Mouse (Mus musculus) cerebellum, postnatal 25 days (tissue): ENCODE measurements around the gene Fbxl18.
"Not testable (repeated sequence)": the region's sequence is repeated elsewhere in the genome, so short reads cannot be mapped to it uniquely, and the experiment has no call there.

Experiments used
- DNase-seq, 2 experiments: peaks; one replicate each; pipeline ENCODE4 v3.0.0; 2021; ENCODE audit warnings: mixed read lengths in 2 of 2

Gene Fbxl18

GRCm38 (mm10) chr5:142871765-142872164 lies 23.5 kb downstream of the Fbxl18 start:
- no peak for DNase-seq

GRCm38 (mm10) chr5:142869463-142869862 lies 25.8 kb downstream of the Fbxl18 start:
- DNase-seq = no peak

DNA sequence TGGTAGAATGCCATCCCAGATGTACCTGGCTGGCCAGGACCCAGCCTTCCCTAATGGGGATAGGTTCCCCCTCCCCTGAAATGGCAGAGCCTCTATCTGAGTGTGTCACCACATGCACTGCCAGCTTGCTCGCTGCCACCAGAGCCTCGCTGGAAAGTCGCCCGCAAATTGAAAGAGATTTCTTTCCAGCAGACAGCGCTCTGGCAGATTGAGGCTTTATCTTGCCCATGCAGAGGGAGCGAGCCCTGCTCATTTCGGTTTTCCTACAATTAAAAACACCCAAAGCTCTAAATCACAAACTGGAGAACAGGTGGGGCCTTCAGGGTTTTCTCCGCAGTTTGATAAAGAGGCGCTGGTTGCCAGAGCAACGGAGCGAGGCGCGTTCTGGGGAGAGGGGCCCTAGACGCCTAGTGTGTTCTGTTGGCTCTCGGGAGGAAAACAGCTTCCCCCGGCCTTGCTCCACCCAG lies 37.4 kb downstream of the Fbxl18 start:
- DNase-seq = peak; percentile 73 to 82

GRCm38 (mm10) chr5:142856408-142856807 lies 38.8 kb downstream of the Fbxl18 start:
- DNase-seq = no peak

DNA sequence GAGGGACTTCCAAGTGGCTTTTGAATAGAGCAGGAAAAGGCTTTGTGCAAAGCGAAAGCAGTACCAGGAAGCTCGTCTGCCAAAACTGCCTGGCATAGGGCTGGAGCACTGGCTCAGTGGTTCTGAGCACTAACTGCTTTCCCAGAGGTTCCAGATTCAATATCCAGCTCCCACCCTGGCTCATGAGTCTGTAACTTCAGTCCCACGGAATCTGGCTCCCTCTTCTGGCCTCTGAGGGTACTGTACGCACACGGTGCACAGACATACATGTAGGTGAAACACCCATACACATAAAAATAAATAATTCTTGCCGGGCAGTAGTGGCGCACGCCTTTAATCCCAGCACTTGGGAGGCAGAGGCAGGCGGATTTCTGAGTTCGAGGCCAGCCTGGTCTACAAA lies 40.3 kb downstream of the Fbxl18 start:
- DNase-seq = peak; percentile 45 to 65

GRCm38 (mm10) chr5:142853585-142853984 lies 41.6 kb downstream of the Fbxl18 start:
- DNase-seq = no peak

- no peak for DNase-seq
Observed at GRCm38 (mm10) chr5:142851681-142852049, 43.6 kb downstream of the Fbxl18 start.

GRCm38 (mm10) chr5:142850916-142851680 lies 44.1 kb downstream of the Fbxl18 start:
- DNase-seq = no peak

DNA sequence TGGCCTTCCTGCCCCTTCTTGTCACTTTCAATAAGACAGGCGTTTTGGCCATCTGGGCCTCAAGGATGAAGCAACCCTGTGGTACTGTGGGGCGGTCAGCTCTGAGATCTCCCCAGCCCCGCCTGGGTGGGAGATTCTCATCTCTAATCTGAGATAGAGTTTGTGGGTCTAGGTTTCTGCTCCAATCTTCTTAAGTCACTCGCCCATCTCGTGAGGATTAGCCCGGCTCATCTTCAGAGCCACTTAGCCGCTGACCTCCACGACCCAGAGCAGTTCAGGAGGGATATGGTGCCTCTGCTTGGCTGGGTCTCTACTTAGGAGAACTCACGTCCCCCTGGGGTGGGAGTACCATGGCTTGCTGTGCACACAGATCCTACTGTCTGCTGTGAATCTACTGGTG lies 44.7 kb downstream of the Fbxl18 start:
- DNase-seq = no peak

DNA sequence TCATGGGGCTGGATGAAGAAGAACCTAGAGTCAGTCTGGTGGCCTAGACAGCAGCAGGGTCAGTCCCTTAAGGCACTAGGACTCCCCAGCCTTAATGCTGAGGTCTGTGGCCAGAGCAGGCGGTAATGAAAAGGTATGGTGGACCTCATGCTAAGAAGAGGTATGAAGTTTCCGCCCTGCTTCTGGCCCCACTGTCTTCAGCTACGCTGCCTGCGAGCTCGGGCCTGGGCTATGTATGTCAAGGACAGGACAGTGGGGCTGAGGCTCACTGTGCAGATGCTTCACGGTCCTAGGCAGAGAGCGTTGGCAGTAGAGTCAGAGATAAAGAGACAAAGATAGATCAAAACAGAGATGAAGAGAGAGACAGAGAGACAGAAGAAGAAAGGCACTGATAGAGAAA lies 46.3 kb downstream of the Fbxl18 start:
- DNase-seq = no peak

DNA sequence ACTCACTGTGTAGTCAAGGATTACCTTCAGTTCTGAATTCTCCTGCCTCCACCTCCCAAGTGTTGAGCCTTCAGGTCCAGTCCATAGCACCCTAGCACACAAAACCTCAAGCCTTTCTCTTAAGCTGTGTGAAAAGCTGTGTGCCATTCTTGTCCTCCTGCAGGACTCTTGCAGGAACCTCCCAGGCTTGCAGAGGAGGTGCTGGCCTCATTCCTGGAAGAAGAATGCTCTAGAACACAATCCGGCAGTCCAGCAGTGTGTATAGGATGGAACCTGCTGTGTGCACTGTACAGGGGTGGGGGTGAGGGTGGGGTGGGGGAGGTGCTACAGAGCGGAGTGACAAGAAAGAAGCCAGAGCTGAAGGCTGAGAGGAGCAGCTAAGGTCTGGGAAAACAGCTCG lies 47.1 kb downstream of the Fbxl18 start:
- DNase-seq = no peak

GRCm38 (mm10) chr5:142844467-142844866 lies 50.8 kb downstream of the Fbxl18 start:
- peak in 1 of 2 experiments; percentile 56 for DNase-seq

- DNase-seq = peak; percentile 45 to 58
Observed at GRCm38 (mm10) chr5:142842137-142842642, 53.0 kb downstream of the Fbxl18 start.

DNA sequence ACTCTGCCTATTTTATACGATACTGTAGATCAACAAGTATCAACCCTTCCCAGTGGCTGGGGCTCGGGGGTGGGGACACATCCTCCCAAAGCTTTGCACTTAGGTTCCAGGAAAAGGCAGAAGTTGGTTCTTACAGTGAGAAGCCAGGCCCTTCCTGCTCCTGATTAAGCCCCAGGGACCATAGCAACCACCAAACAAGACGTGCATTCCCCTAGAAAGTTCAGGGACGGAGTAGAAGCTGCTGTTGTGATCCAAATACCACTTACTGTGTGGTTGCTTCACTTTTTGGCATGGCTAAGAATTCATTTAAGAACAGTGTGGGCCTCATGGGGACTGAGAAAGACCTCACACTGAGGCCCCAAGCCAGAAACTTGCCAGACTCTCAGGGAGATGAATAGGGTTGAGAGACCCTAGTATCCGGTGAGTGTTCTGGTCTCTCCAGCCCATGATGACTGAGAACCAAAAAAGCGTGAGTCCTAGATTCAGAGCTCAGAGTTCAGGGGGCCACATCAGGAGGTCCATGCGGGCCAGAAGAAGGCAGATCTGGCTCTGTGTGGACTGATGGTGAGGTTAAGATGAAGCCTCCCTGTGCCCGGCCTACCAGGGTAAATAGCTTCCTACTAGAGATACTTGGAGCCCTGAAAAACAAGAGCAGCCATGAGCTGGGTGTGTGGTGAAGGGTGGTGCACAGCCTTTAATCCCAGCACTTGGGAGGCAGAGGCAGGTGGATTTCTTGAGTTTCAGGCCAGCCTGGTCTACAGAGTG lies 53.7 kb downstream of the Fbxl18 start:
- no peak for DNase-seq

DNA sequence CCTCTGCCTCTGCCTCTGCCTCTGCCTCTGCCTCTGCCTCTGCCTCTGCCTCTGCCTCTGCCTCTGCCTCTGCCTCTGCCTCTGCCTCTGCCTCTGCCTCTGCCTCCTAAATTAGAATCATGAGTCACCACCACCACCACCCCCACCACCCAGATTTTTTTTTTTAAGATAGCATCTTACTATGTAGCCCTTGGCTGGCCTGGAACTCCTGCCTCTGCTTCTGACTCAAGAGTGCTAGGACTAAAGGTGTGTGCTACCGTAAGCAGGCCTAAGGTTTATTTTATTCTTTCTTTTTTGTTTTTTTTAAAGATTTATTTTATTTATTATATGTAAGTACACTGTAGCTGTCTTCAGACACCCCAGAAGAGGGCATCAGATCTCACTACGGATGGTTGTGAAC lies 57.8 kb downstream of the Fbxl18 start:
- DNase-seq = not testable (repeated sequence)

GRCm38 (mm10) chr5:142836891-142837290 lies 58.3 kb downstream of the Fbxl18 start:
- no peak for DNase-seq

DNA sequence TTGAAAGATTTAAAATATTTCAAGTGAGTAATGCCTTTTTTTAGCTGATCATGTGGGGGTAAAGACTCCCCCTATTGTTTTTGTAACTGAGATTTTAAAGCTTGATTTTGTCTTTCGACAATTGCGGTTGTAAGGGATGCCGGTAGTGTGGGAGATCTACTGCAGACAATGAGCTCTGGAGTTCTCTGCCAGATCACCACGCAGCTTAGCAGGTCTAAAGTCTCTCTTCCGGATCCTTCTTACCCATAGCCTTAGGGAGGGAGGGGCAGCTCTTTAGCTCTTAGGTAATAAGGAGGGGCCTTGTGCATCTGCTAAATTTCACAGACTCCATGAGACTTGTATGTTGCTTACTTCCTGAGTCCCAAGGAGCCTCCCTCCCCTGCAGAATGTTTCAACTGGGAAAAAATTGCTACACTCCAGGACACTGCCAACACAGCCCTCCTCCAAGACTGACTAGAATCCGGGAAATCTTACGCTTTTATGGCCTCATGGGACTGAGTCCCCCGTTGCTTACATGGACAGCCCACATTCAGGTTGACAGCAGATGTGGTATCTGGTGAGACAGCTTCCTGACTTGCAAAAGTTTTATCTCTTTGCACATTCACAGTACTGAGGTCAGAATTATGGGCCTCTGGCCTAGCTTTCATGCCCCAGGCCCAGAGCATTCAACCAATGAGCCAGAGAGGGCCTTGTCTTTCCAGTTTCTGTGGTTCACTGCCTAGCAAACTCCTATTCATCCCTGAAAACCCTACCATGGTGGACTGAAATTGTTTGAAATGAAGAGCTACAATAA lies 61.4 kb downstream of the Fbxl18 start:
- DNase-seq = no peak

- no peak for DNase-seq
Observed at GRCm38 (mm10) chr5:142826131-142826530, 69.1 kb downstream of the Fbxl18 start.

DNA sequence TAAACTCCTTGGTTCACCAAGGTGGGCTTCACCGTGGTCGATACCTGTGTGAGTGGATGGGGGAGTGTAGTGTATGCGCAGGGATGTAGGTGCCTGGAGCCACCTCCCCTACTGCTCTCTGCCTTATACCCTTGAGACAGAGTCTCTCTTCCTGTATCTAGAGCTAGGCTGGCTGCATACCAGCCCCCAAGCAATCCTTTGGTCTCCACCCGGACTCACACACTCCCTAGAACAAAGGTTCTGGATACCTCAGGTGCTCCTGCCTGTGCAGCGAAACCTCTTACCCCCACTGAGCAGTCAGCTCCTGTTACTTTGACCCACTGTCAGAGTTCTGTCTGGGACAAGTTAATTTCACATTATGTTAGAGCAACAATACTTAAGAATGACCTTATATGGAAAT lies 69.6 kb downstream of the Fbxl18 start:
- no peak for DNase-seq

- DNase-seq = no peak
Observed at GRCm38 (mm10) chr5:142824091-142824490, 71.1 kb downstream of the Fbxl18 start.

- DNase-seq = peak; percentile 85 to 87
Observed at GRCm38 (mm10) chr5:142823096-142824062, 71.8 kb downstream of the Fbxl18 start.
